Mouse (Mus musculus) embryo, embryonic 11 days (tissue): ENCODE measurements around the gene Rgs8.
A peak's percentile ranks its signal among the peaks of the same experiment; 100 is the strongest.

Experiments used
- DNase-seq: peaks from one replicate; pipeline ENCODE4 v3.0.0-alpha.2; 2015

Rgs8 gene

DNA sequence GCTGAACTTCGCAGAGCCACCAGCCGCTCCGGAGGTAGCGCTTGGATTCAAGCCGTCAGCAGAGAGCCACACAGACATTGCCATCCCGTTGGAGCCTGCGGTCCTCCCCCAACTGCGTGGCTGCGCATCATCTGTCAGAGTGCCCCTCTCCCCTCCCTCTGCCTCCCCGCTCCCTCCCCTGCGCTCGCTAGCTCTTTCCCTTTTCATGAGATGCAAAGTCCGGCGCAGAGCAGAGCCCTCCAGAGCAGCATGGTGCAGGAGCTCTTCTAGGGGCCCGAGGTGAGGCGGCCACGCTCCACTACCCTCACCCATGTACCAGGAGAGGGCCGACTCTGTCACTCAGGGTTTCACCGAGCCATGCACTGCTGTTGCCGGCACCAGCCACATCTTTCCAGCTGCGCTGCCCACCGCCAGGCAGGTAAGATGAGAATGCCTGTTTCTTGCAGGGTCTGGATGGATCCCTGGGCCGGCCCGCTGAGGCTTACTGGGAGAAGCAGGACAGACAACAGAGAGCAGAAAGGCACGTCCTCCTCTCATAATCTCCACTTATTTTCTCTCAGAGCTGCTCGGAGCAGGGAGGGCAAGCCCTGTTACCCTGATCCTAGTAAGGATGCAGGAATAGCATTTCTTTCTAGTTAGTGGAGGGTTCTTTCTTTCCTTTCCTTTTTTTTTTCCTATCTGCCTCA is at the start of gene Rgs8:
TSS of gene Rgs8 (plus strand) at position 88 of the 686 bp plus-strand sequence.
- DNase-seq: peak; percentile 77

- DNase-seq: no peak
These were observed 35.4 kb upstream of the Rgs8 start for GRCm38 (mm10) chr1:153617340-153617830.

DNA sequence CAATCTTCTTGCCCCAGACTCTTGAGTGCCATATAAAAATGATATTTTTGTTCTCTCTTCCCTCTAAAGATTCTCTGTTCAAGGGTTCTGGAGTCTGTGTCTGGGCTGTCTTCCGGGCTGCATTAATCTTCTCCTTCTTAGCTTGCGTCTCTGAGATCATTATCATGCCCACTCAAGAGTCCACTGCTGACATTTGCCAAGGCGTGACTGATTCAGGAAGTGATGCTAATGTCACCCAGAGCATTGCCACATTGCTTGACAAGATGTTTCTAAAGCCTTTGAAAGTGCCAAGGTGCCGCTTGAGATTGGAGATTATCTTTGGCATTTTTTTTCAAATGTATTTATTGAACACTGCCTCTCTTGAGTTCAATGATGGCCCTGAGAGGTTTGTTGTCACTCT is 29.8 kb upstream of the Rgs8 start:
- DNase-seq: no peak

- DNase-seq: no peak
These were observed 20.1 kb upstream of the Rgs8 start for GRCm38 (mm10) chr1:153632686-153633085.

DNA sequence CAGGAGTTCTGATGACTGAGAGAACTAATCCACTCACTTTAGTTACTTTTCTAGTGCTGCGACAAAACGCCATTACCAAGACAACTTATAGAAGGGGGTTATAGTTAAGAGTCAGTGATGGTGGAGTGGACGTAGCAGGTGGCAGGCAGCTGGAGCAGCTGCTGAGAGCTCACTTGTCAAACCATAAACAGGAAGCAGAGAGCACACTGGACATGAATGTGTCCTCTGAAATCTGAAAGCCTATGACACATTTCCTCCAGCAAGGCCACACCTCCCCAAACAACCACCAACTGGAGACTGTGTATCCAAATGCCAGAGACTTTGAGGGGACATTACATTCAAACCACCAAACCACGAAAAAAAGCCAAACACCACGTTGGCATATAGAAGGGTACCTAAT is 17.8 kb upstream of the Rgs8 start:
- DNase-seq: no peak

DNA sequence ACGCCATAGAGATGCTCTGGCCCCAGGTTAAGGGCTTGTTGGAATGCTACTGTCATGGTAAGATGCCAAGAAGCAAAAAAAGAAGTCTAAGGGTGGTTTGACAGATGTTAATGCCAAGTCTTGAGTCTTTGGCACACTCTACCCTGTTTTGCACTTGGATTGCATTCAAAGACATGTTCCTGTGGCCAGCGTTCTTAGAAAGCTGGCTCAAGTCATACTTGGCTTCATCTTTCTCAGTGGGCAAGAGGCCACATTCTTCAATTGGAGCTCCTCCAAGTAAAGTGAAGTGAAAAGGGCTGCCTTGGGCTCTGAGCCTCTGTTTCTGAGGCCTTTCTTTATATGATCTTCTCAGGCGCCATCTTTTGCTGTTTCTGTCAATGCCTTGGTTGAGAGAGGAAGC is 17.3 kb upstream of the Rgs8 start:
- no peak for DNase-seq

DNA sequence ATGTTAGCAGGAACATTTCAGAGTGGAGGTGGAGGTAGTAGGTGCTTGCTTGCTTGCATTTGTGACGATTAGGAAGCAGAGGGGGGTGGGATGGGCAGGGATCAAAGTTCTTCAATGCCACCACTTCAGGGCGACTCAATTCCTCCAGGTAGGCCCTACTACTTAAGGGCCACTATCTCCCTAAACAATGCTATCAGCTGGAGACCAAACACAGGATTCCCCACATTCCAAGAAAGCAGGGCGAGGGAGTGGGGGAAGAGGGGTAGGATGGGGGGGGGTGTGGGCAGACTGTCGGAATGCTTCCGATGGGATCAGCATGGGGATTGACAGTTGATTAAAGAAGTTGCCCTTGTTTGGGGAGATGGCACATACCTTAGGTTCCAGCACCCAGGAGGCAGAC is 16.0 kb upstream of the Rgs8 start:
- no peak for DNase-seq

GRCm38 (mm10) chr1:153641492-153641939 is 11.3 kb upstream of the Rgs8 start:
- DNase-seq: peak; percentile 89

- peak; percentile 66 for DNase-seq
These were observed 10.8 kb upstream of the Rgs8 start for GRCm38 (mm10) chr1:153641940-153642501.

DNA sequence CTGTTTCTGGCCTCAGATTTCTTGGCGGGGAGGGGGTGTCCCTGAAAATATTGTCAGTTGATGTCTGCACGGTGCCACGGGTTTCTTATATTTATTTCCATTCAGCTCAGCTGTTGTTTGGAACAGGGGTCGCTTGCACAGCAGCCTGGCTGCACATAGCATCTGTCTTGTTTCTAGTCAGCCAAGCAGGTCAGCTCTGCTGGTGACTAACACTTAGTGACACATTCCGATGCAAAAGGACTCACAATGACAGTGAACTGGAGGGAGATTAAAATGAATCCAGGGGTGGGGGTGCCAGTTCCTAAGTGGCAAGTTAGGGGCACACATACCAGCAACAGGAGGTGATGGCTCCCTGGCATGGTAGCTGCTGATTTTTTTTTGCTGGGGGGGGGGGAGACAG is 849 bp downstream of the Rgs8 start:
- DNase-seq: no peak

DNA sequence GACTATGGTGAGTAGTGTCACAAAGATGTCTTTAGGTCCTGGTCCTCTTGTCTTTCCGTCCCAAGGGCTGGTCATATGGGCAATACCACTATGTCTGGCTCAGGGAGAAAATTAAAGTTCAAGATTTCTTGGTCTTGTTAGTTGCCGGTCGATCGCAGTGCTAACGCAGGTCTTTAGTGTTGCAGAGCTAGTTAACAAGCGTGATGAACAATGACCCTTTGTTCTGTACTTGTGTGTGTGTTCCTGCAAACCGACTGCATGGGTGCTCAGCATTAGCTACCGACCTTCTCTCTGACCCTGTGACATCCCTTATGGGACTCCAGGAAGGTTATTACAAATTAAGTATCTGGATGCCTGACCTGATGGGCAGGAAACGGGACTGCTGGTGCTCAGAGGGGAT is 6.8 kb downstream of the Rgs8 start:
- no peak for DNase-seq

GRCm38 (mm10) chr1:153660982-153661688 is 8.3 kb downstream of the Rgs8 start:
- no peak for DNase-seq

DNA sequence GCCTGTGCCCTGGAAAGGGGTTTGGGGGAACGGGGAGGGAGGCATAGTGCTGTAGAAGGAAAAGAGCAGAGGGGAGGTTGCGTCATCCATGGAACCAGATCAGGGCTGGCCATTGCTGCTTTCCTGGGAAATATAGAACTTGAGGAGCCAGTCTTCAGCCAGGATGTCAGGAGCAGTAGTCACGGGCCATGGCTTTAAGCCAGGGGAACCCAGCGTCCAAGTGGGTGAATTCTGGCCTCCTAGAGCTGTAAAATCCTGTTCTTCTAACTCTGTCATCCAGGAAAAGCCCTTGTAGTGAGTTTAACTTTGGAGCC is 8.8 kb downstream of the Rgs8 start:
- no peak for DNase-seq

GRCm38 (mm10) chr1:153662362-153662761 is 9.5 kb downstream of the Rgs8 start:
- DNase-seq: no peak

GRCm38 (mm10) chr1:153665066-153665715 is 12.4 kb downstream of the Rgs8 start:
- peak; percentile 64 for DNase-seq

DNA sequence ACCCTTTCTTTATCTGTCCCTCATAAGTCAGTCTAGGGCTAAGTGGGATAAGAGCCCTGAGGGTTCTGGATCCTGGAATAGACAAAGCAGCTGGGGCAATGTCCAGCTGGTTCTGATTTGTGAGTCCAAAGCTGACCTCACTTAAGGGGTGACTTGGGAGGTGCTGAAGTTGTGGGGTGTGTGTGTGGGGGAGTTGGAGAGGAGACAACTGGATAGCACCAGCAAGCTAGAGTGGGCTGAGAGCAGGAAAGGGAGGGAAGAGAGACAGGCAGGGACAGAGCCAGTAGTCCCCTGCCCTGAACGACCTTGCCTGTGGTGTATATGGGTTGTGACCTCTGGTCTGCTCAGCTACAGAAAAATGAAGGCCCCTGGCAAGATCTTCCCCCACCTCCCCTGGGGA is 13.4 kb downstream of the Rgs8 start:
- DNase-seq: no peak

DNA sequence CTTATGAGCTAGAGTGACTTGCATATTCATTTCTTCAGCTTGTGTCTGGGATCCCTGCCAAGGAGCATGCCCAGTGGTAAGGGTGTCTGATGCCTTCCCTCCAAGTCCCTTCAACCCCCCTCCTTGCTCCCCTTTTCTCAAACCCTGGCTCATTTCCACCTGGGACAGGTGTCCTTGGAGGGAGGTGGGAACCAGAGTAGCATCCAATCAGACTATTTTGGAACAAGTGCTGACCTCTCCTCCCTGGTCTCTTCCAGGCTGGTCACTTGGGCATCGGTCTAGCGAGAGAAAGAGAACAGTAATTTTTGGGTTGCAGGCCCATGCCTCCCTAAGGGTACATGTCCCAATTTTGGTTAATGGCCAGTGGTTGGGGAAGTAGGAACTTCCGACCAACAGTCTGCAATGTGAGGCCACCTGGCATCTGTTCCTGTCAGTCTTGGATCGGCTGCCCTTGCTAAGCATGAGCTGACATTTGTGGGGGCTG is 14.5 kb downstream of the Rgs8 start:
- no peak for DNase-seq

GRCm38 (mm10) chr1:153667781-153668180 is 15.0 kb downstream of the Rgs8 start:
- no peak for DNase-seq

DNA sequence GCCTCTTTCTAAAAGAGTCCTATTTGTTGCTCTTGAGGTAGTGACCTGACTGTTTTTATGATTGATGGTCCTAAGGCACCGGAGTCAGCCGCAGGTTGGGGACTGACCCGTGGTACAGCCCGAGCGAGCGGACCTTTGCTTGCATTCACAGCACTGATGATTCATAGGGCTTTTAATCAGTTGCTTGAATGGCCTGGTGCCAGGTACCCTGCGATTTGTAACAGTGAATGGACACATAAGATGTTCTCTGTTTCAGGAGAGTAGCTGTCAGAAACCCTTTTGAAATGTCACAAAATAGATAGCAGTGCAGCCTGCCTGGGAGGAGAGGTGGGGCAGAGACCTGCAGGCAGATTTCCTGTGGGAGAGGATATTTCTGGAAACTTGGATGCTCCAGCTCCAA is 16.3 kb downstream of the Rgs8 start:
- no peak for DNase-seq

GRCm38 (mm10) chr1:153669728-153670127 is 16.9 kb downstream of the Rgs8 start:
- no peak for DNase-seq

DNA sequence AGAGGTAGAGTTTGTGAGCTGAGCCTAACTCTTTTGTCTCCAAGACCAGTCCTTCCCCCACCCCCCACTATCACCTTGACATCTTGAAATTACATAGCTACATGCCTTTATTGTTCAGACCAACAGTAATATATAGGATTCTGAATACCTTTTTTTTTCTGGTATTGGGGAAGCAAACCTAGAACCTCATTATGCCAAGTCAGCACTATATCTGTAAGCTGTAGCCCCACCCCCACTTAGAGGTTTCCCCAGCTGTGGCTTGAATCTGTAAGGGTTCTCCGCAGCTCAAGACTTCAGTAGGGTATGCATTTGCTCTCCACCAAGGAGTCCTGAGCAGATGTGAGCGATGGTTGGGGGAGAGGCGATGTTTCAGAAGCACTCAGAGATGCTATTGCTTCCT is 18.5 kb downstream of the Rgs8 start:
- DNase-seq: no peak

- DNase-seq: no peak
These were observed 19.9 kb downstream of the Rgs8 start for GRCm38 (mm10) chr1:153672698-153673097.

DNA sequence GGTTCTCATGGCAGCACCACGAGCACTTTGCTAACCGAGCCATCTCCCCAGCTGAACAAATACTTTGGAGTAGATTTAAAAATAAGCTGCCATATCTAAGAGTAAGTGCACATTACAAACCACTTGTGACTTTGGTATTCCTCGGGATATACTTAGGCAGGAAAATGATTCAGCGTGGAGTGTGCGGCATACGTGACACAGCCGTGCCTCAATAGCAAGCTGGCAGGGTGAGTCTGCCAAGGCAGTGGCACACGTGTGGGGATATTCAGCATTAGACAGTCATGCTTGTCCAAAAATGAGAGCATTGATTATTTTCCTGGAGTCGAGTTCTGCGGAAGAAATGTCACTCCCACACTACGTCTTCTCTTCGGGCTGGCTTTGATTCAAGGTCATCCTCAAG is 21.1 kb downstream of the Rgs8 start:
- no peak for DNase-seq

- DNase-seq: no peak
These were observed 22.8 kb downstream of the Rgs8 start for GRCm38 (mm10) chr1:153675591-153675990.
